Mouse (Mus musculus) forebrain, embryonic 14.5 days (tissue): Measurements from ENCODE around the gene Ovol2. TPM values are rescaled to one million over a fixed set of nuclear protein-coding genes. Genes with fewer than 3 reads are reported as not detected.

Experiments used
- ATAC-seq: fragments of 200-750 bp; cut with Nextera tagmentation; 2 replicates; pipeline ENCODE4 v1.8.0; 2017; ENCODE audit warnings: mild to moderate bottlenecking, moderate library complexity
- DNase-seq: peaks from one replicate; pipeline ENCODE4 v3.0.0-alpha.2; 2015; ENCODE audit warnings: low spot score
- H3K27ac ChIP-seq: fragments of 300-500 bp; sonication (generic); 2 replicates; pipeline ENCODE4 v1.5.1; 2014; ENCODE audit warnings: low read depth, mild to moderate bottlenecking, control low read depth, low read length, moderate library complexity
- H3K27me3 ChIP-seq: fragments of 300-500 bp; sonication (generic); replicated peaks from 2 replicates; pipeline ENCODE4 v1.6.1; 2014; ENCODE audit warnings: low read length, control low read depth, mixed read lengths; ENCODE audit not compliant: control insufficient read depth, insufficient read depth
- H3K36me3 ChIP-seq: fragments of 300-500 bp; sonication (generic); 2 replicates; pipeline ENCODE4 v1.6.1; 2014; ENCODE audit warnings: low read length, control low read depth; ENCODE audit not compliant: control insufficient read depth, insufficient read depth
- H3K4me1 ChIP-seq: fragments of 300-500 bp; sonication (generic); 2 replicates; pipeline ENCODE4 v1.6.1; 2014; ENCODE audit warnings: antibody characterized with exemption, low read length, control low read depth; ENCODE audit not compliant: control insufficient read depth, insufficient read depth
- H3K4me2 ChIP-seq: fragments of 300-500 bp; sonication (generic); 2 replicates; pipeline ENCODE4 v1.6.1; 2014; ENCODE audit warnings: mild to moderate bottlenecking, control low read depth, low read length
- H3K4me3 ChIP-seq: fragments of 300-500 bp; sonication (generic); 2 replicates; pipeline ENCODE4 v1.5.1; 2014; ENCODE audit warnings: low read depth, low read length, control low read depth
- H3K9ac ChIP-seq: fragments of 300-500 bp; sonication (generic); 2 replicates; pipeline ENCODE4 v1.6.1; 2014; ENCODE audit warnings: mild to moderate bottlenecking, low read length, control low read depth, moderate library complexity
- H3K9me3 ChIP-seq: fragments of 300-500 bp; sonication (generic); replicated peaks from 2 replicates; pipeline ENCODE4 v1.6.1; 2016; ENCODE audit warnings: low read length, control low read depth, mixed read lengths; ENCODE audit not compliant: control insufficient read depth
- WGBS: fragments of 180-500 bp; shearing (Covaris S2); extraction: QIAGEN DNeasy Blood & Tissue Kit; methylation state at CpG from one replicate; pipeline ENCODE4 v1.1.7; 2014; 5-methylcytosine and 5-hydroxymethylcytosine counted together
- polyA plus RNA-seq: library from polyadenylated mRNA; unstranded; fragments of >200 nt; fragmentation: Nextera tagmentation; extraction: Ambion mirVana; gene quantifications from 2 replicates; pipeline ENCODE4 v1.2.1, GENCODE M21; 2014

The Ovol2 gene
- polyA plus RNA-seq, 1 experiment from 2014 or later = not detected

DNA sequence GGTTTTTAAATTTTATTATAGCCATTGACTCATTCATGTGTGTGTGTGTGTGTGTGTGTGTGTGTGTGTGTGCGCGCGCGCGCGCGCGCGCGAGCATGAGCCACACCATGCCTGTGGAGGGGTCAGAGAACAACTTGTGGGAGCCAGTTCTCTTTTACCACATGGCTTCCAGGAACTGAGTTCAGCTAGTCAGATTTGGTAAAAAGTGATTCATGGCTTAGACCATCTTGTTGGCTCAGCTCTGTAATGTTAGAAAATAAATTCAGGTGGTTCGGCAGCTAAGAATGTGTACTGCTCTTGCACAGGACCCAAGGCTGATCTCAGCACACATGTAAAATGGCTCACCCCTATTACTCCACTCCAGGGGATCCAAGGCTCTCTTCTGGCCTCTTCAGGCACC lies 30.8 kb downstream of the Ovol2 start:
- 97% methylated on average over 11 of the region's 11 CpGs for WGBS
- DNase-seq = no peak
- H3K9me3 ChIP-seq = no peaks in the 10 kb centered on the region

DNA sequence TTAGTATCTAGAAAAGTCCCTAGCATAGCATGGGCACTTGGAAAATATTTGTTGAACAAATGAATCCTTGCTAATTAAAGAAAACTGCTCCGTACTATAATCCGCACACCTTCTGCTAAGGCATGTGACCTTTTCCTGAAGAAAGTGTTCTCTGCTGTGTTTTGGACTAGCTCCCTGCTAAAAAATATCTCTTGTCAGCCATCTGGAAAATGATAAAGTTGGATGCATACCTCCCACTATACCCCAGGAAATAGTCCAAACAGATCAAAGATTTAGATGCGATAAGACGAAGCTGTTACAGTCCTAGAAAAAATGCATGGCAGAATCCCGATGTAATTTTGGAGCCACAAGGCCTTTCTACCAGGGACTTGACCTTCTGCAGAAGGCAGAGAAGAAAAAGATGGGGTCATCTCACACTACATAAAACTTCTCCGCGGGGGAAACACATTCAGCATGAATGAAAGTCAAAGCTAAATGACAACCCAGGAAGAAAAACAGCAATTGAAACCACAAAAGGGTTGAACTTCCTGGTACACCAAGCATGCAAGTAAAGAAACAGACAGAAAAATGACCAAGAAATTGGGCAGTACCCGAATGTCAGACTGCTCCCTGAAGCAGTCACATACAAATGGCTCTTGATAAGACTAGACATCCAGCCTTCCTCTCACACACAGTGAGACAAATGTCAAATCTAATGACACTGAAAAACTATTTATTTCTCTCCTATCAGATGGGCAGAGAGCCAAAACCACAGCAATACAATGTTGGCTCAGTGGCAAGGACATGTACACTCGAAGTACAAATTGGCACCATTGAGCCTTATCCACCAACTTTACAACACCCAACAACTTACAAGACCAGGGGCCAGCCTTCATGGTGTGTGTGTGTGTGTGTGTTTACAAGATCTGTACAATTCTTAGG lies 31.9 kb downstream of the Ovol2 start:
- Histone ChIP-seq H3K9ac (no peak overlapping the region), H3K27ac (no peak overlapping the region), H3K9me3 (no peaks in the 10 kb centered on the region), H3K27me3 (no peaks in the 10 kb centered on the region), H3K4me1 (no peaks in the 10 kb centered on the region), H3K4me3 (no peak overlapping the region), H3K36me3 (no peaks in the 10 kb centered on the region), H3K4me2 (no peak overlapping the region)
- DNase-seq (no peak), ATAC-seq (no peak)
- 85% methylated on average over 9 of the region's 9 CpGs for WGBS

More for the DNA sequence above, 30.8 kb downstream of the Ovol2 start:
- Histone ChIP-seq H3K27ac (no peak overlapping the region), H3K4me1 (no peaks in the 10 kb centered on the region), H3K9ac (no peak overlapping the region), H3K4me2 (no peak overlapping the region), H3K36me3 (no peaks in the 10 kb centered on the region), H3K27me3 (no peaks in the 10 kb centered on the region), H3K4me3 (no peak overlapping the region)
- no peak for ATAC-seq

DNA sequence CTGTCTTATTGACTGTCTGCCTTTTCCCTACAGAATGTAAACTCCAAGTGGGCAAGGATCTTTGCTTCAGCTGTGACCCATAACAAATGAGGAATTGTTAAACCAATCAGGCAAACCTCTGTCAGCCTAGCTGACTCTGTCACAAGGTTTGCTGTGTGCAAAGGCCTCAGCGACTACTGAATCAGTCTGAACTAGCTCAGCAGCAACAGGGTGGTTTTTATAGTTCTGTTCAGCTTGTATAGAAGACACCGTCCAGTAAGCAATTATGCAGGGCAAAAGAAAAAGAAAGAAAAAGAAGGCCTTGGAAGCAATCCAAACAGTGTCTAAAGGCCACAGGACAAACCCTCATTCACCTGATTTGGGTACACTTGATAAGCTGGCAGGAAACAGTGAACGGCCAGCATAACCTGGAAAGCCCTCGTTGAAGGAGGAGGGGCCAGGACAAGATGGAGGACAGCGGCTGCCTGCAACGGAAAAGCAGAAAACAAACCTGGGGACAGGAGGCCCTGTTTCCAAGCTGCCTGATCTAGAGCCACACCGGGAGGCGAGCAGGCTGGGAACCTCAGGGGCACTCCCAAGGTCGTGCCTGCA lies 36.7 kb downstream of the Ovol2 start:
- Histone ChIP-seq H3K4me2 (no peak overlapping the region), H3K36me3 (no peaks in the 10 kb centered on the region), H3K9ac (no peak overlapping the region), H3K27ac (no peak overlapping the region), H3K27me3 (no peaks in the 10 kb centered on the region), H3K9me3 (no peaks in the 10 kb centered on the region), H3K4me1 (no peaks in the 10 kb centered on the region), H3K4me3 (no peak overlapping the region)
- ATAC-seq = no peak
- 52% methylated on average over 9 of the region's 9 CpGs for WGBS
- no peak for DNase-seq

DNA sequence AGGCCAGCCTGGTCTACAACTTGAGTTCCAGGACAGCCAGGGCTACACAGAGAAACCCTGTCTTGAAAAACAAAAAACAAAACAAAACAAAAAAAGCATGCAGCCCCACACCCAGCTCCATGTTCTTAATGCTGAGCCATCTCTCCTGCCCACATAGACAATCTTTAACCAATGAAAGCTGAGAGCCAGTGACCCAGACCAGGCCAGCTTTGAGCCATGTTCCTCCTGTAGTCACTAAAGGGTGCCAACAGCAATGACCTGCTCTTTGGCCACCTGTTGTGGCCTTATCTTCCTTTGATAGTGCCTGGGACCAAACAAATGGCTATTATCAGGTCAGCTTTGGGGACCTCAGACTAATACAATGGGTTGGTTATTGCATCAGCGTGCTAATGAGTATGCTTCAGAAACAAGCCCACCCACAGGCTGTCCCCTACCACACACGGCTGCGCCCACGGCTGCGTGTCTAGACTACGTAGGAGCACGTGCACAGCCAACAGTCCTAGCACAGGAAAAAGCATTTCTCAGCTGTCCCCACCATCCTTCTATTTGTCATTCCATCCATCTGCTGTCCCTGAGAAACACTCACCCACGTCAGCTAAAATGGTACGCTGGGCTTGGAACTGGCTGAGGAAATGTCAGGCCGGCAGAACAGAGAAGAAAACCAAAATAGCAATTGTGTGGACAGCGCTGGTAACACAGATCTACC lies 40.2 kb downstream of the Ovol2 start:
- WGBS = 82% methylated on average over 11 of the region's 11 CpGs
- Histone ChIP-seq H3K4me3 (no peak overlapping the region), H3K9me3 (no peaks in the 10 kb centered on the region), H3K4me2 (no peak overlapping the region), H3K36me3 (no peaks in the 10 kb centered on the region), H3K4me1 (no peaks in the 10 kb centered on the region), H3K9ac (no peak overlapping the region), H3K27ac (no peak overlapping the region), H3K27me3 (no peaks in the 10 kb centered on the region)
- DNase-seq = no peak
- no peak for ATAC-seq

DNA sequence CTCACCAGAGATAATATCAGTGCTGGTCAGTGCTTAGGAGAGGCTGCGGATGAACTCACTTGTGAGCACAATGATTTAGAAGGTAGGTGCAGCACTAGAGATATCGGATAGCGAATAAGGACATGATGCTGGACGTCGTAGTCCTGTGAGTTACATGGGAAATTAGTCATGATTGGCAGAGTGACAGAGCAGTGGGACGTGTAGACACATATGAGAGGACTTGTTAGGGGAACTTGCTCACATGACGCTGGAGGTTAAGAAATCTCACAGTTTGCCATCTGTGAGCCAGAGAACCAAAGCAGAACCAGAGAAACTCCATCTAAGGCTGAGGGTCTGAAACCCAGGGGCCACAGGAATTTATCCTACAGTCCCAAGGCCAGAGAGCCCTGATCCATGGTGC lies 41.6 kb downstream of the Ovol2 start:
- Histone ChIP-seq H3K4me2 (no peak overlapping the region), H3K27ac (no peak overlapping the region), H3K4me1 (no peaks in the 10 kb centered on the region), H3K27me3 (no peaks in the 10 kb centered on the region), H3K9me3 (no peaks in the 10 kb centered on the region), H3K4me3 (no peak overlapping the region), H3K36me3 (no peaks in the 10 kb centered on the region), H3K9ac (no peak overlapping the region)
- no peak for DNase-seq
- ATAC-seq = no peak
- WGBS = 92% methylated on average over 7 of the region's 7 CpGs

DNA sequence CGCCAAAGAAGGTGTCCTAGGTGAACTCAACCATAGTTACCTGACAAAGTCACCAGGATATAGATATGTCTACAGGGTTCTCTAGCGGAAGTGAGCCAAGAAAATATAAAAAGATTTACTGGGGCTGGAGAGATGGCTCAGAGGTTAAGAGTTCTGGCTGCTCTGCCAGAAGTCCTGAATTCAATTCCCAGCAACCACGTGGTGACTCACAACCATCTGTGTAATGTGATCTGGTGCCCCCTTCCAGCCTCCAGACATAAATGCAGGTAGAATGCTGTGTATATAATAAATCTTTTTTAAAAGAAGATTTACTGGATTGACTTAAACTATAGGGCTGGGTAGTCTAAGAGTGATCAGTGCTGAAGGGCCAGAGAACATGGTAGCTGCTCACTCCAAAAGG lies 50.5 kb downstream of the Ovol2 start:
- Histone ChIP-seq H3K36me3 (peaks cover 12% of the 10 kb centered on the region; the same call in 1 of the 2 replicates), H3K4me1 (no peaks in the 10 kb centered on the region), H3K9me3 (no peaks in the 10 kb centered on the region), H3K9ac (no peak overlapping the region), H3K4me2 (no peak overlapping the region), H3K27me3 (no peaks in the 10 kb centered on the region), H3K27ac (no peak overlapping the region), H3K4me3 (no peak overlapping the region)
- ATAC-seq (no peak), DNase-seq (no peak)
- WGBS = 66% methylated on average over 3 of the region's 3 CpGs

DNA sequence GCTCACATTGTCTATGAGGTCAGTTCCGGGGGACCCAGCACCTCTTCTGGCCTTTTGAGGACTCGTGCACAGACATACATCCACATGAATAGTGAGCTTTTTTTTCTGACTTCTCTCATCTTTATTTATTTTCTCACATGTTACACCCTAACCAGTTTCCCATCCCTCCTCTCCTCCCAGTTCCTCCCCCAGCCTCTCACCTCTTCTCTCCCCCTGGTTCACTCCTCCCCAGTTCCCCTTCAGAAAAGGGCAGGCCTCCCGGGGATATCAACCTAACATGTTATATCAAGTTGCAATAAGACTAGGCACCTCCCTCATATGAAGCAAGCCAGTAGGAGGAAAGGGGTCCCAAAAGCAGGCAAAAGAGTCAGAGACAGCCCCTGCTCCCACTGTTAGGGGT lies 51.4 kb downstream of the Ovol2 start:
- 80% methylated on average over 3 of the region's 3 CpGs for WGBS
- no peak for ATAC-seq
- no peaks in the 10 kb centered on the region for H3K27me3 ChIP-seq

DNA sequence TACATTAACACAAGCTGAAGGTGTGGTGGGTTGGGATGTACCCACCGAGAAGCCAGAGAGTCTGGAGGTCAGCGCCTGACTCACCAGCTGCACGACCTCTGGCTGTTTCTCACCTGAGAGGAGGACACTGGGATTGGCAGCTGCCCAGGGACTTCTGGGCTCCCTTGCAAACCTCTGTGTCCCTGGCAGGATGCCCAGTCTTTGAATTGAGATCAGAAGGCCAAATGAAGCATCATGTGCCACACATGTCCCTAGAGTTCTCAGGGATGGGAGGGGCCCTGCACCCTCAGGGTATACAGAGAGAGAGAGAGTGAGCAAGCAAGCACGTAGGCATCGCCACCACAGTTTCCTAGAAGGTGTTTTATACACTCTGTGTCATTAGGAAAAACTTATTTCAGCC lies 52.2 kb downstream of the Ovol2 start:
- Histone ChIP-seq H3K9me3 (no peaks in the 10 kb centered on the region), H3K4me3 (no peak overlapping the region), H3K36me3 (peaks cover 12% of the 10 kb centered on the region; the same call in 1 of the 2 replicates), H3K4me1 (no peaks in the 10 kb centered on the region), H3K4me2 (no peak overlapping the region), H3K27me3 (no peaks in the 10 kb centered on the region), H3K9ac (no peak overlapping the region), H3K27ac (no peak overlapping the region)
- ATAC-seq (no peak), DNase-seq (peak; percentile 4)
- 71% methylated on average over 5 of the region's 5 CpGs for WGBS

More for the DNA sequence above, 51.4 kb downstream of the Ovol2 start:
- H3K27ac ChIP-seq = no peak overlapping the region
- no peak overlapping the region for H3K4me3 ChIP-seq
- H3K9ac ChIP-seq = no peak overlapping the region
- H3K4me2 ChIP-seq = no peak overlapping the region
- no peak for DNase-seq
- H3K36me3 ChIP-seq = peaks cover 12% of the 10 kb centered on the region; the same call in 1 of the 2 replicates
- H3K9me3 ChIP-seq = no peaks in the 10 kb centered on the region
- H3K4me1 ChIP-seq = no peaks in the 10 kb centered on the region
